Mouse (Mus musculus) C2C12 (cell line): ENCODE measurements around the gene Dclre1c.

Experiments
- CEBPB ChIP-seq: IDR thresholded peaks from one replicate; pipeline ENCODE4 v1.6.1; 2011; ENCODE audit warnings: low read depth, mild to moderate bottlenecking, control low read depth, moderate library complexity
- CTCF ChIP-seq: IDR thresholded peaks from one replicate; pipeline ENCODE4 v1.5.1; 2011; ENCODE audit not compliant: control insufficient read depth, insufficient read depth, insufficient read length
- FOSL1 ChIP-seq: IDR thresholded peaks from one replicate; pipeline ENCODE4 v1.8.0; 2011; ENCODE audit warnings: mild to moderate bottlenecking, low read length; ENCODE audit not compliant: poor library complexity, insufficient read depth, severe bottlenecking
- MAX ChIP-seq: IDR thresholded peaks from one replicate; pipeline ENCODE4 v1.6.1; 2011; ENCODE audit warnings: mild to moderate bottlenecking, control low read depth
- MYOG ChIP-seq: IDR thresholded peaks from one replicate; pipeline ENCODE4 v1.6.1; 2011; ENCODE audit not compliant: control insufficient read depth, insufficient read length; ENCODE audit errors: extremely low read depth
- USF1 ChIP-seq: IDR thresholded peaks from one replicate; pipeline ENCODE4 v1.6.1; 2011; ENCODE audit warnings: low read depth, mild to moderate bottlenecking, control low read depth, moderate library complexity

DNA sequence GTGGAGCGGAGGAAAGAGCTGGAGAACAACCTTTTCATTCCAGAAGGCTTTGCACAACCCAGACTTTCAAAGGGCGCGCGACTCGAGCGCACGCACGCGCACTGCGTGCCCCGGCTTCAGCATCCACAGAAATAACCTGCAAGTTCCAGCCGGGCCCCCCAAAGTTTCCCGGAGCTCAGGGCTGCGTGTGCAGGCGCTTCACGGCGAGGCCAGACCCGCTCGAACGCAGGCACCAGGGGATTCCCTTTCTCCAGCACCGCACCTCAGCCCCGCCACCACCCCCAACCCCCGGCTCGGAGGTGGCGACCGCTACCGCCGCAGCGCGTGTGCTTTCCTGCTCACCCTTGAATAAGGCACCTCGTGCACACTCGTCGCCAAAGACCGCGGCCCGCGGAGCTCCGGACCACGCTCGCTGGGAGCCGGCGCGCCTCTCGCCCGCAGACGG is 50.5 kb downstream of the Dclre1c start:
- TF ChIP-seq CTCF: no peak
- no peak for TF ChIP-seq FOSL1
- no peak for TF ChIP-seq USF1
- TF ChIP-seq MAX: no peak
- TF ChIP-seq CEBPB: peak; percentile 21
- no peak for TF ChIP-seq MYOG
